Mouse (Mus musculus) bone marrow, adult 2 months (tissue): ENCODE data around the gene Mrpl9. TPM values are rescaled to one million over a fixed set of nuclear protein-coding genes. Genes with fewer than 3 reads are reported as not detected.

Experiments
- H3K27ac ChIP-seq: fragments of 200-500 bp; 2 replicates; pipeline ENCODE4 v1.5.1; 2012; ENCODE audit warnings: low read depth, mild to moderate bottlenecking, control low read depth, inconsistent platforms, low read length; ENCODE audit not compliant: control insufficient read depth, poor library complexity, insufficient read depth
- H3K4me1 ChIP-seq: fragments of 200-500 bp; 2 replicates; pipeline ENCODE4 v1.6.1; 2011; ENCODE audit warnings: low read length; ENCODE audit not compliant: control insufficient read depth, insufficient read depth
- H3K4me3 ChIP-seq: fragments of 200-500 bp; replicated peaks from 2 replicates; pipeline ENCODE3; 2011; ENCODE audit warnings: mild to moderate bottlenecking, low read depth, low read length, control low read depth; ENCODE audit not compliant: control insufficient read depth
- CTCF ChIP-seq: fragments of 200-500 bp; IDR thresholded peaks from 2 replicates; pipeline ENCODE4 v1.5.1; 2011; ENCODE audit warnings: low read length, control low read depth; ENCODE audit not compliant: control insufficient read depth, insufficient read depth
- POLR2A ChIP-seq: fragments of 200-500 bp; IDR thresholded peaks from 2 replicates; pipeline ENCODE4 v1.6.1; 2011; ENCODE audit warnings: low read depth, mild to moderate bottlenecking, control low read depth, low read length, borderline replicate concordance; ENCODE audit not compliant: control insufficient read depth
- WGBS: fragments of 180-500 bp; shearing (Covaris S2); methylation state at CpG from one replicate; pipeline ENCODE4 v1.1.7; 2018; 5-methylcytosine and 5-hydroxymethylcytosine counted together
- polyA plus RNA-seq: library from polyadenylated mRNA; stranded (reverse); fragments of >200 nt; gene quantifications from 2 replicates; pipeline ENCODE4 v1.2.4, GENCODE M21; 2011; ENCODE audit warnings: low replicate concordance; ENCODE audit not compliant: missing spikeins, insufficient read depth, insufficient read length

Mrpl9 gene
- polyA plus RNA-seq, 1 experiment, result 30.4 TPM

GRCm38 (mm10) chr3:94473115-94473505 is 30.0 kb downstream of the Mrpl9 start:
- H3K4me1 ChIP-seq, result no peaks in the 10 kb centered on the region
- H3K27ac ChIP-seq, result no peak overlapping the region
- H3K4me3 ChIP-seq, result no peak overlapping the region
- WGBS, result 69% methylated on average over 10 of the region's 10 CpGs
- TF ChIP-seq POLR2A, result no peak
- TF ChIP-seq CTCF, result no peak

- Histone ChIP-seq H3K27ac (no peak overlapping the region), H3K4me1 (no peaks in the 10 kb centered on the region), H3K4me3 (no peak overlapping the region)
- TF ChIP-seq CTCF (no peak), POLR2A (no peak)
- WGBS, result 64% methylated on average over 5 of the region's 5 CpGs
Observed at GRCm38 (mm10) chr3:94473567-94474232, 30.6 kb downstream of the Mrpl9 start.

GRCm38 (mm10) chr3:94476301-94477035 is 33.4 kb downstream of the Mrpl9 start:
- Histone ChIP-seq H3K4me3 (no peak overlapping the region), H3K4me1 (no peaks in the 10 kb centered on the region), H3K27ac (no peak overlapping the region)
- 64% methylated on average over 8 of the region's 8 CpGs for WGBS
- TF ChIP-seq POLR2A (no peak), CTCF (no peak)

- H3K27ac ChIP-seq, result no peak overlapping the region
- WGBS, result 64% methylated on average over 4 of the region's 4 CpGs
Observed at GRCm38 (mm10) chr3:94477444-94477843, 34.3 kb downstream of the Mrpl9 start.

GRCm38 (mm10) chr3:94477981-94478422 is 34.9 kb downstream of the Mrpl9 start, which contains the start of gene Celf3:
Gene Celf3 (plus strand): TSS chr3:94478295.
- 4% methylated on average over 14 of the region's 14 CpGs for WGBS
- no peak for TF ChIP-seq POLR2A
- no peak for TF ChIP-seq CTCF
- H3K4me3 ChIP-seq, result no peak within 1 kb of the TSS
- no peak within 1 kb of the TSS for H3K27ac ChIP-seq
- no peaks in the 10 kb centered on the region for H3K4me1 ChIP-seq

More at GRCm38 (mm10) chr3:94477444-94477843, 34.3 kb downstream of the Mrpl9 start:
- no peak for TF ChIP-seq POLR2A
- no peak for TF ChIP-seq CTCF
- Histone ChIP-seq H3K4me1 (no peaks in the 10 kb centered on the region), H3K4me3 (no peak overlapping the region)

GRCm38 (mm10) chr3:94478591-94479169 is 35.6 kb downstream of the Mrpl9 start:
- H3K27ac ChIP-seq, result no peak overlapping the region
- TF ChIP-seq CTCF (no peak), POLR2A (no peak)
- H3K4me3 ChIP-seq, result no peak overlapping the region
- 17% methylated on average over 9 of the region's 9 CpGs for WGBS
- H3K4me1 ChIP-seq, result no peaks in the 10 kb centered on the region

- WGBS, result 5% methylated on average over 11 of the region's 11 CpGs
- Histone ChIP-seq H3K4me3 (no peak overlapping the region), H3K4me1 (no peaks in the 10 kb centered on the region), H3K27ac (no peak overlapping the region)
- TF ChIP-seq POLR2A (no peak), CTCF (no peak)
Observed at GRCm38 (mm10) chr3:94479564-94479963, 36.4 kb downstream of the Mrpl9 start.

- TF ChIP-seq CTCF, result no peak
- TF ChIP-seq POLR2A, result no peak
Observed at GRCm38 (mm10) chr3:94480291-94480884, 37.3 kb downstream of the Mrpl9 start, which contains the start of gene Riiad1. Gene Riiad1 (minus strand): TSS chr3:94480341.

More at GRCm38 (mm10) chr3:94480291-94480884, 37.3 kb downstream of the Mrpl9 start, which contains the start of gene Riiad1:
- Histone ChIP-seq H3K27ac (no peak within 1 kb of the TSS), H3K4me3 (no peak within 1 kb of the TSS), H3K4me1 (no peaks in the 10 kb centered on the region)
- 28% methylated on average over 16 of the region's 16 CpGs for WGBS
